Mouse (Mus musculus) mouse trophoblast stem cell (cell line): ENCODE measurements at regions not wholly inside any gene's neighbourhood (a gene's known extent, or its start where the extent isn't known, plus 50 kb on each side); places are given as distances from the start of the nearest gene placed in this dataset.

Source experiments
- in situ Hi-C, 2 experiments: fragments of 300-500 bp; cut with MseI, MboI; formaldehyde crosslinking; loops; 2 replicates in 1 of 2; 3 replicates in 1 of 2; pipeline ENCODE4 v1.15.1; 2025

GRCm38 (mm10) chr6:97741427-97741826, 65.4 kb upstream of the Mitf start:
- in situ Hi-C loops = loop anchor here (10.0 to 25.0 kb wide), 3 partner anchors 197 to 479 kb away; partner anchors contain the start of gene Lmod3 (in 2 of the 2)

DNA sequence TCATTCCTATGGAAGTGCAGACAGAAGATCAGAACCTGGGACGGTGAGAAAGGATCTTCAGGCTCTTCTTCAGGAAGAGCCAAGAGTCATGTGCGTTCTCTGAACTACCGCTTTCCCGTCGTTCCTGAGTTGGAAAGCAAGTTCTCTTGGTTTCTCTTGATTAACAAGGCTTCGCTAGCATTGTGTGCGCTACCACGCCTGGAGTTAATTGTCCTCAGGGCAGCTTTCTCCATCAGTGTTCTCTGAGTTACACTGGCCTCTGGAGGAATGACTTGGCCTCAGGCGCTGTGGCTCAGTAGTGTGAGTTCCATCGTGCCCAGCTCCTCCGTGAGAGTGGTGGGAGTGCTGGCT, 66.0 kb upstream of the Mitf start:
- in situ Hi-C loops = loop anchor here (10.0 to 25.0 kb wide), 3 partner anchors 196 to 479 kb away; partner anchors contain the start of gene Lmod3 (in 2 of the 2)

- in situ Hi-C loops = loop anchor here (10.0 to 25.0 kb wide), 3 partner anchors 195 to 478 kb away; partner anchors contain the start of gene Lmod3 (in 2 of the 2)
These were observed 66.6 kb upstream of the Mitf start for GRCm38 (mm10) chr6:97740107-97740850.

DNA sequence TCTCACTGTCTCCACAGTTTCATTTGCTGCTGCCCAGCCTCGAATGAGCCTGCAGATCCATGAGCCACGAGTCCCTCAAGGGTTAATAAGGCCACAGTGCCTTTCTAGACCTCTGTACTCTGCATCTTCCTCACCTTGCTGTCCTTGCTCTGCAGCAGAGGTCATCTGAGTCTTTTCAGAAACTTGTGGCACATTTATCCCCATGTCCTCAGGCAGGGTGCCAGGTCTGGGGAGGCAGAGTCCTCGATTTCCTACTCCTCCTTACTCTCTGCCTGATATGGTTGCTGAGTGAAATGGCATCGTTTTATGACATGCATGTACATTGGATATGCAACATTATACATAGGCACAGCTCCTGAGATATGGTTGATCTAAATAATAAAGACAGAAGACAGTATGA, 68.0 kb upstream of the Mitf start:
- in situ Hi-C loops = loop anchor here (5.0 to 25.0 kb wide), 3 partner anchors 314 to 477 kb away; partner anchors contain the start of gene Lmod3 (in 2 of the 2)

- in situ Hi-C loops = loop anchor here (10.0 to 25.0 kb wide), 2 partner anchors 306 to 469 kb away; partner anchors contain the start of gene Lmod3 (in 2 of the 2)
These were observed 76.0 kb upstream of the Mitf start for GRCm38 (mm10) chr6:97730835-97731234.

GRCm38 (mm10) chr6:97718184-97718910, 88.5 kb upstream of the Mitf start:
- in situ Hi-C loops = no loop called here

- in situ Hi-C loops = no loop called here
These were observed 90.1 kb upstream of the Frmd4b start for GRCm38 (mm10) chr6:97707401-97707800.

GRCm38 (mm10) chr6:97704361-97704760, 87.0 kb upstream of the Frmd4b start:
- in situ Hi-C loops = no loop called here

GRCm38 (mm10) chr6:97699752-97700098, 82.4 kb upstream of the Frmd4b start:
- in situ Hi-C loops = no loop called here

GRCm38 (mm10) chr6:97699054-97699751, 81.9 kb upstream of the Frmd4b start:
- in situ Hi-C loops = no loop called here

- in situ Hi-C loops = no loop called here
These were observed 75.9 kb upstream of the Frmd4b start for GRCm38 (mm10) chr6:97693281-97693680.

DNA sequence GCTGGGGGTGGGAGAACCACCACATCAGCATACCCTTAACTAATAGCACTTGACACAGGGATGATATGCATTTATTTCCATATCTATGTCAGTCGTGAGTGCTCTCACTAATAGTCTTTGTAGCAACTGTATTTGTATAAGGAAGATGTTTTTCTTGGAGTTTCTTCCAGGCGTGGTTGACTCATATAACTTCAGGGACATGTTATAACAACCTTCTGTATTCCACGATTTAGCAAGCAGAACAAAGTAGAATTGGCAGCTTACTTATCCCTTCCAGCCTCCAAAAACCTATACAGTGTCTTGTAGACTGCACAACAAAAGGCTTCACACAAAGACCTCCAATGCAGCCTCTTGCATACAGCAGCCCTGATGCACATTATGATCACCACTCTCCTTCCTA, 73.8 kb upstream of the Frmd4b start:
- in situ Hi-C loops = no loop called here

DNA sequence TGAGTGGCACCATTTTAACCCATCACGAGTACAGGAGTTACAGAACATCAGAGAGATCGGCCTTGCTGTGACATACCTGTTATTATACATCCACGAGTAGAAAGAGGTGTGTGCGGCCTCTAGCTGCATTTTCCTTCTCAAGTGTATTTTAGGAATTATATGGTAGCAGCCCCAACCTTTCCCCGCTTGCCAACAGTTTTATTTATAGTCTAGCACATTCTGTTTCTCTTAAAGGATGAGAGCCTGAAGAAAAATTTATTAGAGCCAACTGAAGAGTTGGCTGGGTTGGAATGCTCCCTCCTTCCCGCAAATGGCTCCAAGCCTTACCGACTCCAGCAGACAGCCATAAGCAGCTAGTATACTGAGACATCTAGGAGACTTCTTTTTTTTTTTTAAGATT, 67.0 kb upstream of the Frmd4b start:
- in situ Hi-C loops = no loop called here

DNA sequence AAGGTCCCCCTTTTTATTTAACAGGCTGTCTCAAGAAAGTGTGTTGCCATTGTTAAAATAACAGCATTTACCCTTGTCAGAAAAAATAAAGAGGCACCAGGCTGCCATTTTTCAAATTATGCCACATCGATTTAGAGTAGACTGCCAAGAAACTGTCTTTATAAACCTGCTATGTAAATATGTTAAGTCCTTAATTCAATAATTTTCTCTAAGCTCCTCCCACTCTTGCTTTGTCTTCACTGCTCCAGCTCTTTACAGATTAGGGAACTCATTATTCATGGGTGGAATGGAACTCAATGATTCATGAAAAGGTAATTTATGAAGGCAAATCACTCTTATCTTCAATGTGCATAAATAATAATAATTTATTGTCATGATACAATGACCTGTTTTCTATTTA, 64.9 kb upstream of the Frmd4b start:
- in situ Hi-C loops = no loop called here

- in situ Hi-C loops = no loop called here
These were observed 57.9 kb upstream of the Frmd4b start for GRCm38 (mm10) chr6:97675181-97675756.

DNA sequence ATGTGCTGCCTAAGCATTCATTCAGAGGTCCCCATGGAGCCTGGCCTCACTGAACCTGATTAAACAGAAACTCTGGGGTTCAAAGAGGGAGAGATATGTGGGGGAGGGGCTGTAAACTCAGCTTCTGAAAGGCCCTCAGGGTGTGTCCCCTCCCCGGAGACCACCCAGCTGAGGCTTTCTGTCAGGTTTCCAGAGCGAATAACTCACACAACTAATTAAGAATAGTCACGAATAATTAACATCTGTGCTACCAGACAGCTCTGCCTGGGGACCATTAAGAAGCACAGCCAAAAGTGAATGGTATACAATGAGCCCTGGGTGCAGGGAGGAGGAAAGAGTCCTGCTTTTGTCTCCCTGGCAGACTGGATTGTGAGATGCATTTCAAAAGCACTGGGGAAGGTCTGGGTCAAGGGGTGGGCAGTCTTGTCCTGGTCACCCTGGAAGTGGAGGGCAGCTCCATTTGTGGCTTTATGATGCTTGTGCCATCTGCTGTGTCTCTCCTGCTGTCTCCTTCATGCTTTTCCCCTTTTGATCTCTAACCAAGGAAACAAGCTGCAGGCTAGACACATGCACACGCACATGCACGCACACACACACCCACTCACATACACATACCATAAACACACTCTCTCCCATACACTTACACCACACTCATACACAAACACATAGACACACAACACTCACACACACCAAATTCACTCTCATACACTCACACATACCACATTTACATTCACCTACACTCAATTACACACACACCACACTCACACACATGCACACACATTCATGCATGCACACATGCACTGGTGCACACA, 49.7 kb upstream of the Frmd4b start:
- in situ Hi-C loops = no loop called here
